Mouse (Mus musculus): ENCODE measurements at regions not wholly inside any gene's neighbourhood (a gene's known extent, or its start where the extent isn't known, plus 50 kb on each side); places are given as distances from the start of the nearest gene placed in this dataset.

DNA sequence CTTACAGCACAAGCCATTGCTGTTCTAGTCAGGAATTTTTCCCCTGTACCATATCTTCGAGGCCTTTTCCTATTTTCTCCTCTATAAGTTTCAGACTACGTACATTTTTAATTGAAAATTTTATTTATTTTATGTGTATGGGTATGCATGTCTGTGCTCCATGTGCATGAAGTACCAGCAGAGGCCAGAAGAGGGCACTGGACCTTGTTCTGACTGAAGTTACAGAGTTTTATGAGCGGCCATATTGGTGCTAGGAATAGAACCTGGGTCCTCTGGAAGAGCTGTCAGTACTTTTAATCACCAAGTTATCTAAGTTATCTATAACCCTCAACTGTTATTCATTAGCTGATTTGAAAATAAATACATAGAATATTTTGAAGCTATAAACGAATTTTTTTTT is 108.5 kb downstream of the Kcnrg start:
- H3K4me3 ChIP-seq (ENCODE audit: low read depth, low read length), result no peak overlapping the region
- no peaks in the 10 kb centered on the region for H3K9me3 ChIP-seq (replicated peaks)
- no peak for TF ChIP-seq CTCF (IDR thresholded peaks at IDR 0.05; ENCODE audit: low read depth, low read length)
- no peak for TF ChIP-seq TAL1 (conservative IDR thresholded peaks at IDR 0.05; ENCODE audit: low read depth, low read length)
- TF ChIP-seq POLR2AphosphoS5 (IDR thresholded peaks at IDR 0.05; ENCODE audit: insufficient replicate concordance, low read depth, low read length), result no peak
- no peak for TF ChIP-seq GATA2 (IDR thresholded peaks at IDR 0.05; ENCODE audit: borderline replicate concordance, low read depth, low read length)
- TF ChIP-seq GATA1 (IDR thresholded peaks at IDR 0.05; ENCODE audit: borderline replicate concordance, low read length), result no peak
- H3K36me3 ChIP-seq (replicated peaks), result no peaks in the 10 kb centered on the region
- peaks cover 8% of the 10 kb centered on the region; the same call in 1 of the 2 replicates for H3K27me3 ChIP-seq (ENCODE audit: insufficient read depth, low read length)
- ATAC-seq (ENCODE audit: extremely low read depth, insufficient number of reproducible peaks, low FRiP score, poor library complexity, severe bottlenecking) (no peak), DNase-seq (ENCODE audit: low spot score) (no peak)
- peaks cover 5% of the 10 kb centered on the region for H3K4me1 ChIP-seq (ENCODE audit: insufficient read depth, low read depth, low read length)

DNA sequence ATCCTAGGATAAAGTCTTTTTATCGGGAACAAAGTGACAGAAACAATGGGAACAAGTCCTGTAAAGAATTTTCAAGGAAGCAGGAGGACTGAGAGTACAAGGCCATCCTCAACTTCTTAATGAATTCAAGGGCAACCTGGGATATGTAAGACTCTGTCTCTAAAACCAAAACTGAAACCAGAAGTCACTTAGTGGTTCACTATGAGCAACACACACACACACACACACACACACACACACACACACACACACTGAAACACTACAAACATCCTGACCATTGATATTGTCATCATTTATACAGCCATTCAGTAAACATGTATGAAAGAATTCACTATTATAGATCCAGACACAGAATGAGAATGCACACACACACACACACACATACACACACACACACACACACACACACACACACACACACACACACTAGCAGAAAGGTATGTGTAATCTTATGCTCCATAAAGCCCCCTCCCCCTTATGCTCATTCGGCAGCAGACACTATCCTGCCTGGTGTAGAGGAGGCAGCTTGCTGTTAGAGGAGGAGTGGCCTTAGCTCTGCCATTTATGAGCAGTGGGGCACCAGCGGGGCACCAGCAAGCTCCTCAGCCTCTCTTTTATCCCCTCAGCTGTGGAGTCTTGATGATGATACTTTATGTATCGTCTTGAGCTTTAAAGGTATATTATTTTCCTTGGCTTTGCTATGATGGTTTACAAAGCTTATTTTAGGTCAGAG is 111.3 kb downstream of the Kcnrg start:
- DNase-seq (ENCODE audit: low spot score) (no peak), ATAC-seq (ENCODE audit: extremely low read depth, insufficient number of reproducible peaks, low FRiP score, poor library complexity, severe bottlenecking) (no peak; the same call in 1 of the 2 replicates)
- no peak overlapping the region for H3K4me3 ChIP-seq (ENCODE audit: low read depth, low read length)
- H3K9me3 ChIP-seq (replicated peaks), result no peaks in the 10 kb centered on the region
- H3K4me1 ChIP-seq (ENCODE audit: insufficient read depth, low read depth, low read length), result peaks cover 6% of the 10 kb centered on the region
- peaks cover 8% of the 10 kb centered on the region for H3K27me3 ChIP-seq (ENCODE audit: insufficient read depth, low read length)
- TF ChIP-seq GATA1 (IDR thresholded peaks at IDR 0.05; ENCODE audit: borderline replicate concordance, low read length), result no peak
- no peak for TF ChIP-seq POLR2AphosphoS5 (IDR thresholded peaks at IDR 0.05; ENCODE audit: insufficient replicate concordance, low read depth, low read length)
- TF ChIP-seq CTCF (IDR thresholded peaks at IDR 0.05; ENCODE audit: low read depth, low read length), result no peak
- TF ChIP-seq TAL1 (conservative IDR thresholded peaks at IDR 0.05; ENCODE audit: low read depth, low read length), result no peak
- no peak for TF ChIP-seq GATA2 (IDR thresholded peaks at IDR 0.05; ENCODE audit: borderline replicate concordance, low read depth, low read length)
- no peaks in the 10 kb centered on the region for H3K36me3 ChIP-seq (replicated peaks)

GRCm38 (mm10) chr14:61721302-61721701 is 114.0 kb downstream of the Kcnrg start:
- no peak for TF ChIP-seq CTCF (IDR thresholded peaks at IDR 0.05; ENCODE audit: low read depth, low read length)
- no peak for TF ChIP-seq GATA1 (IDR thresholded peaks at IDR 0.05; ENCODE audit: borderline replicate concordance, low read length)
- no peak for TF ChIP-seq TAL1 (conservative IDR thresholded peaks at IDR 0.05; ENCODE audit: low read depth, low read length)
- TF ChIP-seq POLR2AphosphoS5 (IDR thresholded peaks at IDR 0.05; ENCODE audit: insufficient replicate concordance, low read depth, low read length), result no peak
- Histone ChIP-seq H3K4me3 (ENCODE audit: low read depth, low read length) (no peak overlapping the region), H3K4me1 (ENCODE audit: insufficient read depth, low read depth, low read length) (peaks cover 9% of the 10 kb centered on the region), H3K9me3 (replicated peaks) (no peaks in the 10 kb centered on the region), H3K36me3 (replicated peaks) (no peaks in the 10 kb centered on the region), H3K27me3 (ENCODE audit: insufficient read depth, low read length) (peaks cover 8% of the 10 kb centered on the region)
- DNase-seq (ENCODE audit: low spot score), result no peak
- no peak for ATAC-seq (ENCODE audit: extremely low read depth, insufficient number of reproducible peaks, low FRiP score, poor library complexity, severe bottlenecking)

GRCm38 (mm10) chr14:61724942-61725341 is 117.7 kb downstream of the Kcnrg start:
- no peak overlapping the region for H3K4me3 ChIP-seq (ENCODE audit: low read depth, low read length)
- H3K9me3 ChIP-seq (replicated peaks), result no peaks in the 10 kb centered on the region; the same call in 1 of the 2 replicates
- no peak for DNase-seq (ENCODE audit: low spot score)
- no peak for ATAC-seq (ENCODE audit: extremely low read depth, insufficient number of reproducible peaks, low FRiP score, poor library complexity, severe bottlenecking)
- TF ChIP-seq GATA2 (IDR thresholded peaks at IDR 0.05; ENCODE audit: borderline replicate concordance, low read depth, low read length), result no peak
- no peak for TF ChIP-seq TAL1 (conservative IDR thresholded peaks at IDR 0.05; ENCODE audit: low read depth, low read length)
- H3K36me3 ChIP-seq (replicated peaks), result no peaks in the 10 kb centered on the region
- H3K4me1 ChIP-seq (ENCODE audit: insufficient read depth, low read depth, low read length), result peaks cover 3% of the 10 kb centered on the region; the same call in 1 of the 2 replicates
- H3K27me3 ChIP-seq (ENCODE audit: insufficient read depth, low read length), result peaks cover 6% of the 10 kb centered on the region

DNA sequence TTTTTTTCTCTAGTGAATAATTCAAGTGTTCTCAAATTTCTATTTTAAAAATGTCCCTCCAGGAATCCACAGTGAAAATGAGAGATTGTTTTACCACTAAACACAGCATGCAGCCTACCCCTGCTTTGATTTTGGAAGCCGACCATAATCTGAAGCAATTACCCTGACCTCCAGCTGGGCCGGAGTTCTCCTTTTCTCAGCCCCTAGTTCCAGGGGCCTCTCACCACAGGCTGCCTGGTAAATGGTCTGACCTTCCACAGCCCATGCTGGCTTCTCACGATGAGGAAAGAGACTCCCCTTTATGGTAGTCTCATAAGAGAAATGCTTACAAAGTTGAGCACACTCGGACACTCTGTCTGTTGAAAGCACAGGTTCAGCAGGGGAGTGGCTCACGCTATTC is 121.3 kb downstream of the Kcnrg start:
- Histone ChIP-seq H3K4me1 (ENCODE audit: insufficient read depth, low read depth, low read length) (peaks cover 3% of the 10 kb centered on the region; the same call in 1 of the 2 replicates), H3K27me3 (ENCODE audit: insufficient read depth, low read length) (no peaks in the 10 kb centered on the region), H3K36me3 (replicated peaks) (no peaks in the 10 kb centered on the region), H3K9me3 (replicated peaks) (no peaks in the 10 kb centered on the region; the same call in 1 of the 2 replicates), H3K4me3 (ENCODE audit: low read depth, low read length) (no peak overlapping the region)
- ATAC-seq (ENCODE audit: extremely low read depth, insufficient number of reproducible peaks, low FRiP score, poor library complexity, severe bottlenecking), result no peak
- TF ChIP-seq GATA2 (IDR thresholded peaks at IDR 0.05; ENCODE audit: borderline replicate concordance, low read depth, low read length), result no peak
- TF ChIP-seq CTCF (IDR thresholded peaks at IDR 0.05; ENCODE audit: low read depth, low read length), result no peak
- TF ChIP-seq TAL1 (conservative IDR thresholded peaks at IDR 0.05; ENCODE audit: low read depth, low read length), result no peak
- TF ChIP-seq POLR2AphosphoS5 (IDR thresholded peaks at IDR 0.05; ENCODE audit: insufficient replicate concordance, low read depth, low read length), result no peak
- TF ChIP-seq GATA1 (IDR thresholded peaks at IDR 0.05; ENCODE audit: borderline replicate concordance, low read length), result no peak
- DNase-seq (ENCODE audit: low spot score), result no peak

- H3K27me3 ChIP-seq (ENCODE audit: insufficient read depth, low read length), result no peaks in the 10 kb centered on the region; the same call in none of the 2 replicates
- no peak for DNase-seq (ENCODE audit: low spot score)
- no peak for ATAC-seq (ENCODE audit: extremely low read depth, insufficient number of reproducible peaks, low FRiP score, poor library complexity, severe bottlenecking)
- TF ChIP-seq POLR2AphosphoS5 (IDR thresholded peaks at IDR 0.05; ENCODE audit: insufficient replicate concordance, low read depth, low read length) (no peak), TAL1 (conservative IDR thresholded peaks at IDR 0.05; ENCODE audit: low read depth, low read length) (no peak), CTCF (IDR thresholded peaks at IDR 0.05; ENCODE audit: low read depth, low read length) (no peak), GATA1 (IDR thresholded peaks at IDR 0.05; ENCODE audit: borderline replicate concordance, low read length) (no peak), GATA2 (IDR thresholded peaks at IDR 0.05; ENCODE audit: borderline replicate concordance, low read depth, low read length) (no peak)
- H3K4me3 ChIP-seq (ENCODE audit: low read depth, low read length), result no peak overlapping the region
- peaks cover 17% of the 10 kb centered on the region for H3K4me1 ChIP-seq (ENCODE audit: insufficient read depth, low read depth, low read length)
- H3K9me3 ChIP-seq (replicated peaks), result no peaks in the 10 kb centered on the region
- H3K36me3 ChIP-seq (replicated peaks), result no peaks in the 10 kb centered on the region
These were observed 128.3 kb downstream of the Kcnrg start for GRCm38 (mm10) chr14:61735541-61735940.

All from G1E (cell line).